In genomic region chr19:43396327-43396726, GRCm38 (mm10) we compare ENCODE assay signal across 10 mouse cellular contexts. TPM values are rescaled to one million over a fixed set of nuclear protein-coding genes. Genes with fewer than 3 reads are reported as not detected.
A peak's percentile ranks its signal among the peaks of the same experiment; 100 is the strongest.
DNase-seq lines count a peak whose midpoint lies in the region; ATAC-seq and TF ChIP-seq lines count a peak whose summit lies in the region.
"Had no signal": no experiment of that assay in that cellular context is flagged by ENCODE, and none has a peak within 500 bp of the region (broad histone marks: within the 10 kb centered on the region; RNA-seq: fewer than 3 reads in every experiment).

No protein-coding gene starts in this region.

- H3K9ac ChIP-seq in hindbrain, embryonic 11.5 days (ENCODE audit: low read depth, low read length) = no peak overlapping the region
- H3K9ac ChIP-seq in hindbrain, embryonic 13.5 days = no peak overlapping the region
- H3K9ac ChIP-seq in forebrain, embryonic 16.5 days (replicated peaks; ENCODE audit: low read depth, low read length) = no peak overlapping the region
- no peak overlapping the region for H3K9ac ChIP-seq in midbrain, embryonic 16.5 days (ENCODE audit: low read depth, low read length)
- H3K9ac ChIP-seq: embryonic facial prominence, embryonic 15.5 days; liver, embryonic 15.5 days had no signal

- H3K27ac ChIP-seq in hindbrain, embryonic 11.5 days (ENCODE audit: low read depth, low read length) = no peak overlapping the region
- no peak overlapping the region for H3K27ac ChIP-seq in hindbrain, embryonic 13.5 days
- no peak overlapping the region for H3K27ac ChIP-seq in forebrain, embryonic 16.5 days (ENCODE audit: low read length)
- no peak overlapping the region for H3K27ac ChIP-seq in midbrain, embryonic 16.5 days (ENCODE audit: low read length)
- H3K27ac ChIP-seq: embryonic facial prominence, embryonic 15.5 days; liver, embryonic 15.5 days had no signal

- no peaks in the 10 kb centered on the region for H3K9me3 ChIP-seq in hindbrain, embryonic 11.5 days (ENCODE audit: control insufficient read depth, low read length)
- no peaks in the 10 kb centered on the region for H3K9me3 ChIP-seq in hindbrain, embryonic 13.5 days
- H3K9me3 ChIP-seq in E14TG2a.4 (ENCODE audit: low read length) = no peaks in the 10 kb centered on the region
- H3K9me3 ChIP-seq in forebrain, embryonic 16.5 days (ENCODE audit: control insufficient read depth, low read length) = no peaks in the 10 kb centered on the region
- no peaks in the 10 kb centered on the region for H3K9me3 ChIP-seq in midbrain, embryonic 16.5 days (replicated peaks; ENCODE audit: control insufficient read depth, low read length, poor library complexity, severe bottlenecking)
- H3K9me3 ChIP-seq: embryonic facial prominence, embryonic 15.5 days; liver, embryonic 15.5 days had no signal

- no peaks in the 10 kb centered on the region for H3K36me3 ChIP-seq in hindbrain, embryonic 11.5 days (ENCODE audit: control insufficient read depth, insufficient read depth, low read length)
- no peaks in the 10 kb centered on the region for H3K36me3 ChIP-seq in hindbrain, embryonic 13.5 days
- H3K36me3 ChIP-seq in E14TG2a.4 (ENCODE audit: insufficient read depth, low read length) = no peaks in the 10 kb centered on the region
- H3K36me3 ChIP-seq in forebrain, embryonic 16.5 days (ENCODE audit: control insufficient read depth, insufficient read depth) = no peaks in the 10 kb centered on the region
- H3K36me3 ChIP-seq in midbrain, embryonic 16.5 days (ENCODE audit: control insufficient read depth, insufficient read depth, low read length) = no peaks in the 10 kb centered on the region
- H3K36me3 ChIP-seq: embryonic facial prominence, embryonic 15.5 days; liver, embryonic 15.5 days had no signal

- no peak overlapping the region for H3K4me3 ChIP-seq in hindbrain, embryonic 11.5 days (ENCODE audit: low read depth, low read length)
- H3K4me3 ChIP-seq in hindbrain, embryonic 13.5 days = no peak overlapping the region
- H3K4me3 ChIP-seq in E14TG2a.4 (replicated peaks; ENCODE audit: low read length) = no peak overlapping the region
- no peak overlapping the region for H3K4me3 ChIP-seq in forebrain, embryonic 16.5 days (replicated peaks; ENCODE audit: low read length)
- no peak overlapping the region for H3K4me3 ChIP-seq in midbrain, embryonic 16.5 days (ENCODE audit: low read depth, low read length)
- H3K4me3 ChIP-seq: embryonic facial prominence, embryonic 15.5 days; liver, embryonic 15.5 days had no signal

- 7% methylated on average over 4 of the region's 4 CpGs for WGBS in hindbrain, embryonic 11.5 days
- WGBS in hindbrain, embryonic 13.5 days = 6% methylated on average over 4 of the region's 4 CpGs
- WGBS in forebrain, embryonic 16.5 days = 6% methylated on average over 4 of the region's 4 CpGs
- 5% methylated on average over 4 of the region's 4 CpGs for WGBS in midbrain, embryonic 16.5 days

- no peaks in the 10 kb centered on the region; the same call in 1 of the 2 replicates for H3K27me3 ChIP-seq in hindbrain, embryonic 11.5 days (ENCODE audit: control insufficient read depth, insufficient read depth, low read length)
- H3K27me3 ChIP-seq in hindbrain, embryonic 13.5 days = peaks cover 18% of the 10 kb centered on the region; the same call in 1 of the 2 replicates
- H3K27me3 ChIP-seq in E14TG2a.4 (ENCODE audit: insufficient read depth, low read length) = no peaks in the 10 kb centered on the region
- 0 out of 2 replicates have a peak, but pooled peaks cover 2% of the 10 kb centered on the region for H3K27me3 ChIP-seq in forebrain, embryonic 16.5 days (replicated peaks; ENCODE audit: control insufficient read depth, insufficient read depth, low read length)
- no peaks in the 10 kb centered on the region for H3K27me3 ChIP-seq in midbrain, embryonic 16.5 days (ENCODE audit: control insufficient read depth, insufficient read depth, low read depth, low read length)
- H3K27me3 ChIP-seq: embryonic facial prominence, embryonic 15.5 days had no signal

- TF ChIP-seq CTCF in E14TG2a.4 (conservative IDR thresholded peaks at IDR 0.05; ENCODE audit: low read length) = peak; percentile 55

- peak; percentile 73 for DNase-seq in hindbrain, embryonic 11.5 days (ENCODE audit: low spot score)
- peak; percentile 45 for DNase-seq in adrenal gland, postnatal 14 days
- peak; percentile 13 for DNase-seq in left cerebral cortex, adult 11 months (ENCODE audit: low spot score)
- no peak for DNase-seq in thymus, postnatal 25 days

- no peaks in the 10 kb centered on the region for H3K4me1 ChIP-seq in hindbrain, embryonic 11.5 days (replicated peaks; ENCODE audit: control insufficient read depth, insufficient read depth, low read length)
- H3K4me1 ChIP-seq in hindbrain, embryonic 13.5 days (replicated peaks) = no peaks in the 10 kb centered on the region
- H3K4me1 ChIP-seq in E14TG2a.4 (replicated peaks; ENCODE audit: low read depth, low read length) = no peaks in the 10 kb centered on the region
- H3K4me1 ChIP-seq in forebrain, embryonic 16.5 days (replicated peaks; ENCODE audit: control insufficient read depth, insufficient read depth, low read length) = no peaks in the 10 kb centered on the region
- no peaks in the 10 kb centered on the region for H3K4me1 ChIP-seq in midbrain, embryonic 16.5 days (ENCODE audit: control insufficient read depth, insufficient read depth, low read length)
- H3K4me1 ChIP-seq: embryonic facial prominence, embryonic 15.5 days; liver, embryonic 15.5 days had no signal

- no peak for ATAC-seq in hindbrain, embryonic 11.5 days (ENCODE audit: low FRiP score)
- no peak for ATAC-seq in hindbrain, embryonic 13.5 days (ENCODE audit: low FRiP score)
- 0 out of 2 replicates have a peak, but pooled peaks have one; percentile 36 for ATAC-seq in forebrain, embryonic 16.5 days
- ATAC-seq in midbrain, embryonic 16.5 days = 0 out of 2 replicates have a peak, but pooled peaks have one; percentile 60

- H3K4me2 ChIP-seq in hindbrain, embryonic 11.5 days (replicated peaks; ENCODE audit: low read depth, low read length) = no peak overlapping the region
- no peak overlapping the region for H3K4me2 ChIP-seq in hindbrain, embryonic 13.5 days
- H3K4me2 ChIP-seq in forebrain, embryonic 16.5 days (ENCODE audit: low read length) = no peak overlapping the region
- H3K4me2 ChIP-seq in midbrain, embryonic 16.5 days (ENCODE audit: low read length) = no peak overlapping the region
- H3K4me2 ChIP-seq: embryonic facial prominence, embryonic 15.5 days; liver, embryonic 15.5 days had no signal

RNA-seq across cellular contexts. Expression of gene Hpse2, which starts 8.2 kb away (rescaled TPM):
- polyA plus RNA-seq in hindbrain, embryonic 11.5 days (2014; fragmentation: Nextera tagmentation; extraction: Ambion mirVana) = 0.68 and 0.73 TPM in 2 replicates
- 0.05 and 0.22 TPM in 2 replicates for polyA plus RNA-seq in hindbrain, embryonic 13.5 days (2015; fragmentation: Nextera tagmentation; extraction: Ambion mirVana)
- not detected in 2 replicates for total RNA-seq in adrenal gland, postnatal 14 days (2021)
- polyA plus RNA-seq in forebrain, embryonic 16.5 days (2015; fragmentation: Nextera tagmentation; extraction: Ambion mirVana) = 0.11 and 0.13 TPM in 2 replicates
- 0.21 and 0.24 TPM in 2 replicates for polyA plus RNA-seq in midbrain, embryonic 16.5 days (2015; fragmentation: Nextera tagmentation; extraction: Ambion mirVana)
- polyA plus RNA-seq: liver, embryonic 15.5 days had no signal

RNA-seq across cellular contexts. Expression of gene Cnnm1, which starts 43.9 kb away (rescaled TPM):
- 0.39 and 1.1 TPM in 2 replicates for polyA plus RNA-seq in hindbrain, embryonic 11.5 days (2014; fragmentation: Nextera tagmentation; extraction: Ambion mirVana)
- 1.1 and 1.8 TPM in 2 replicates for polyA plus RNA-seq in hindbrain, embryonic 13.5 days (2015; fragmentation: Nextera tagmentation; extraction: Ambion mirVana)
- 0.41 and 0.48 TPM in 2 replicates for total RNA-seq in adrenal gland, postnatal 14 days (2021)
- 1.8 and 2.1 TPM in 2 replicates for polyA plus RNA-seq in forebrain, embryonic 16.5 days (2015; fragmentation: Nextera tagmentation; extraction: Ambion mirVana)
- polyA plus RNA-seq in midbrain, embryonic 16.5 days (2015; fragmentation: Nextera tagmentation; extraction: Ambion mirVana) = 2.1 and 2.7 TPM in 2 replicates

Comparison
In these comparisons a context has a peak if more than half of its experiments do, and no peak if none do; other contexts are left out.
1. ATAC-seq: peak in forebrain, embryonic 16.5 days (single experiment) and midbrain, embryonic 16.5 days (single experiment); none in hindbrain, embryonic 11.5 days (single experiment) and hindbrain, embryonic 13.5 days (single experiment).